ENCODE assay signal across 25 mouse cellular contexts in genomic region chr1:136895877-136896276, GRCm38 (mm10).
DNase-seq lines count a peak whose midpoint lies in the region; ATAC-seq and TF ChIP-seq lines count a peak whose summit lies in the region.
"Had no signal": no experiment of that assay in that cellular context is flagged by ENCODE, and none has a peak within 500 bp of the region (broad histone marks: within the 10 kb centered on the region; RNA-seq: fewer than 3 reads in every experiment).

No protein-coding gene starts in this region.

- H3K27me3 ChIP-seq in kidney, adult 2 months (replicated peaks; ENCODE audit: control insufficient read depth, insufficient read depth, low read length), result no peaks in the 10 kb centered on the region
- peaks cover 6% of the 10 kb centered on the region; the same call in 1 of the 2 replicates for H3K27me3 ChIP-seq in kidney, embryonic 15.5 days
- no peaks in the 10 kb centered on the region for H3K27me3 ChIP-seq in stomach, embryonic 15.5 days (replicated peaks)
- no peaks in the 10 kb centered on the region for H3K27me3 ChIP-seq in stomach, postnatal 0 days (ENCODE audit: control insufficient read depth, insufficient read depth, low read length)
- H3K27me3 ChIP-seq in liver, embryonic 16.5 days (ENCODE audit: control insufficient read depth, insufficient read depth, low read depth, low read length), result no peaks in the 10 kb centered on the region
- no peaks in the 10 kb centered on the region for H3K27me3 ChIP-seq in forebrain, postnatal 0 days (ENCODE audit: insufficient read depth, low read length)
- H3K27me3 ChIP-seq: CH12.LX; heart, embryonic 15.5 days; Patski had no signal

- peaks cover 5% of the 10 kb centered on the region; the same call in 1 of the 2 replicates for H3K4me1 ChIP-seq in kidney, adult 2 months (ENCODE audit: control insufficient read depth, insufficient read depth, low read length)
- H3K4me1 ChIP-seq in kidney, embryonic 15.5 days, result peaks cover 23% of the 10 kb centered on the region
- peaks cover 7% of the 10 kb centered on the region; the same call in 1 of the 2 replicates for H3K4me1 ChIP-seq in stomach, embryonic 15.5 days
- no peaks in the 10 kb centered on the region for H3K4me1 ChIP-seq in stomach, postnatal 0 days (replicated peaks; ENCODE audit: control insufficient read depth, insufficient read depth)
- H3K4me1 ChIP-seq in liver, embryonic 16.5 days (ENCODE audit: control insufficient read depth, low read depth, low read length), result no peaks in the 10 kb centered on the region
- H3K4me1 ChIP-seq in forebrain, postnatal 0 days (ENCODE audit: insufficient read depth), result no peaks in the 10 kb centered on the region
- H3K4me1 ChIP-seq: embryonic facial prominence, embryonic 10.5 days; forebrain, embryonic 10.5 days had no signal

- H3K4me3 ChIP-seq in kidney, adult 2 months (ENCODE audit: insufficient read depth, low read depth, low read length), result no peak overlapping the region
- no peak overlapping the region for H3K4me3 ChIP-seq in kidney, embryonic 15.5 days (replicated peaks)
- H3K4me3 ChIP-seq in stomach, embryonic 15.5 days (replicated peaks), result no peak overlapping the region
- H3K4me3 ChIP-seq in stomach, postnatal 0 days (ENCODE audit: low read depth, low read length), result no peak overlapping the region
- H3K4me3 ChIP-seq in liver, embryonic 16.5 days (ENCODE audit: low read depth, low read length), result no peak overlapping the region
- no peak overlapping the region for H3K4me3 ChIP-seq in forebrain, postnatal 0 days (ENCODE audit: low read depth, low read length)
- H3K4me3 ChIP-seq: embryonic facial prominence, embryonic 10.5 days; erythroblast, embryonic 14.5 days; forebrain, embryonic 10.5 days; heart, embryonic 15.5 days had no signal

- H3K9me3 ChIP-seq in kidney, embryonic 15.5 days (replicated peaks), result no peaks in the 10 kb centered on the region
- H3K9me3 ChIP-seq in stomach, embryonic 15.5 days, result no peaks in the 10 kb centered on the region
- H3K9me3 ChIP-seq in stomach, postnatal 0 days (ENCODE audit: control insufficient read depth, low read length), result no peaks in the 10 kb centered on the region
- no peaks in the 10 kb centered on the region for H3K9me3 ChIP-seq in liver, embryonic 16.5 days (replicated peaks; ENCODE audit: control insufficient read depth, low read length)
- H3K9me3 ChIP-seq in forebrain, postnatal 0 days (ENCODE audit: low read length), result no peaks in the 10 kb centered on the region
- H3K9me3 ChIP-seq: embryonic facial prominence, embryonic 10.5 days; forebrain, embryonic 10.5 days; heart, embryonic 15.5 days had no signal

- no peak for ATAC-seq in kidney, embryonic 15.5 days (replicated peaks; ENCODE audit: low FRiP score)
- ATAC-seq in stomach, embryonic 15.5 days (ENCODE audit: insufficient read depth, low FRiP score, low read depth), result no peak
- ATAC-seq in stomach, postnatal 0 days (ENCODE audit: low FRiP score, low TSS enrichment), result no peak
- peak; percentile 81 for ATAC-seq in liver, embryonic 16.5 days (ENCODE audit: low read depth)
- no peak for ATAC-seq in forebrain, postnatal 0 days
- ATAC-seq: activated CD4-positive, CD25-positive, alpha-beta regulatory T cell, adult 4 months; forebrain, embryonic 14.5 days; Patski had no signal

- H3K36me3 ChIP-seq in kidney, adult 2 months (ENCODE audit: control insufficient read depth, insufficient read depth, low read length), result no peaks in the 10 kb centered on the region
- H3K36me3 ChIP-seq in kidney, embryonic 15.5 days, result no peaks in the 10 kb centered on the region
- no peaks in the 10 kb centered on the region for H3K36me3 ChIP-seq in stomach, embryonic 15.5 days
- H3K36me3 ChIP-seq in stomach, postnatal 0 days (ENCODE audit: control insufficient read depth, insufficient read depth, low read length), result no peaks in the 10 kb centered on the region
- no peaks in the 10 kb centered on the region for H3K36me3 ChIP-seq in liver, embryonic 16.5 days (ENCODE audit: control insufficient read depth, insufficient read depth)
- H3K36me3 ChIP-seq in forebrain, postnatal 0 days (ENCODE audit: insufficient read depth), result no peaks in the 10 kb centered on the region
- H3K36me3 ChIP-seq: embryonic facial prominence, embryonic 10.5 days; forebrain, embryonic 10.5 days; heart, embryonic 15.5 days had no signal

- DNase-seq in kidney, adult 2 months, result peak; percentile 38
- DNase-seq in stomach, postnatal 0 days (ENCODE audit: low spot score), result no peak
- no peak for DNase-seq in forebrain, postnatal 0 days
- DNase-seq in cerebellum, postnatal 4 days (ENCODE audit: low spot score in 2 of 2), result no peak
- DNase-seq in spleen, adult 12 weeks (ENCODE audit: low spot score), result no peak
- DNase-seq: adrenal gland, postnatal 14 days; cerebellum, adult 11-12 months; cerebellum, adult 9-10 months; cerebellum, postnatal 36 days; gastrocnemius, postnatal 36 days; heart, adult 18-20 months; heart, postnatal 14 days had no signal

- 64% methylated on average over 8 of the region's 8 CpGs for WGBS in kidney, adult 2 months
- 75% methylated on average over 8 of the region's 8 CpGs for WGBS in kidney, embryonic 15.5 days
- WGBS in stomach, embryonic 15.5 days, result 57% methylated on average over 8 of the region's 8 CpGs
- WGBS in stomach, postnatal 0 days, result 50% methylated on average over 8 of the region's 8 CpGs
- WGBS in liver, embryonic 16.5 days (ENCODE audit: insufficient replicate concordance), result 65% methylated on average over 8 of the region's 8 CpGs
- WGBS in forebrain, postnatal 0 days, result 90% methylated on average over 8 of the region's 8 CpGs

- H3K9ac ChIP-seq in kidney, embryonic 15.5 days, result no peak overlapping the region
- H3K9ac ChIP-seq in stomach, embryonic 15.5 days, result no peak overlapping the region
- no peak overlapping the region for H3K9ac ChIP-seq in stomach, postnatal 0 days (ENCODE audit: low read length)
- no peak overlapping the region for H3K9ac ChIP-seq in liver, embryonic 16.5 days (ENCODE audit: low read depth, low read length)
- H3K9ac ChIP-seq in forebrain, postnatal 0 days, result no peak overlapping the region
- H3K9ac ChIP-seq: heart, embryonic 15.5 days; hindbrain, embryonic 14.5 days had no signal

- TF ChIP-seq EP300 in stomach, postnatal 0 days (optimal IDR thresholded peaks at IDR 0.05), result no peak

- TF ChIP-seq POLR2A in kidney, adult 2 months (IDR thresholded peaks at IDR 0.05; ENCODE audit: low read depth, low read length), result no peak

- TF ChIP-seq CTCF in kidney, adult 2 months (conservative IDR thresholded peaks at IDR 0.05; ENCODE audit: insufficient read depth, insufficient read length, low read depth, low read length), result no peak
- TF ChIP-seq CTCF in stomach, postnatal 0 days (IDR thresholded peaks at IDR 0.05; ENCODE audit: low read depth), result no peak
- TF ChIP-seq CTCF in forebrain, postnatal 0 days (IDR thresholded peaks at IDR 0.05; ENCODE audit: low read depth), result no peak

- H3K4me2 ChIP-seq in kidney, embryonic 15.5 days, result no peak overlapping the region
- H3K4me2 ChIP-seq in stomach, embryonic 15.5 days, result no peak overlapping the region
- H3K4me2 ChIP-seq in stomach, postnatal 0 days (replicated peaks; ENCODE audit: low read depth), result no peak overlapping the region
- 0 out of 2 replicates have a peak overlapping the region, but pooled peaks have one; percentile 33 for H3K4me2 ChIP-seq in liver, embryonic 16.5 days (ENCODE audit: low read depth, low read length)
- H3K4me2 ChIP-seq in forebrain, postnatal 0 days (ENCODE audit: low read depth), result no peak overlapping the region
- H3K4me2 ChIP-seq: heart, embryonic 11.5 days; heart, embryonic 15.5 days; hindbrain, embryonic 14.5 days had no signal

- H3K27ac ChIP-seq in kidney, adult 2 months (ENCODE audit: insufficient read depth, low read depth, low read length), result no peak overlapping the region
- no peak overlapping the region for H3K27ac ChIP-seq in kidney, embryonic 15.5 days
- peak overlapping the region; percentile 4; the same call in 1 of the 2 replicates for H3K27ac ChIP-seq in stomach, embryonic 15.5 days
- H3K27ac ChIP-seq in stomach, postnatal 0 days (replicated peaks), result no peak overlapping the region
- peak overlapping the region; percentile 76 for H3K27ac ChIP-seq in liver, embryonic 16.5 days (ENCODE audit: low read length)
- no peak overlapping the region for H3K27ac ChIP-seq in forebrain, postnatal 0 days (ENCODE audit: low read depth, low read length)
- H3K27ac ChIP-seq: embryonic facial prominence, embryonic 10.5 days; forebrain, embryonic 10.5 days; heart, embryonic 15.5 days; hindbrain, embryonic 14.5 days had no signal

Comparison
In these comparisons a context has a peak if more than half of its experiments do, and no peak if none do; other contexts are left out.
1. H3K27ac ChIP-seq: peak in stomach, embryonic 15.5 days (single experiment) and liver, embryonic 16.5 days (single experiment); none in kidney, adult 2 months (single experiment), kidney, embryonic 15.5 days (single experiment), stomach, postnatal 0 days (single experiment) and forebrain, postnatal 0 days (single experiment).